Mouse (Mus musculus) thymus, adult 2 months (tissue): ENCODE data around the gene Prtn3. TPM values are rescaled to one million over a fixed set of nuclear protein-coding genes. Genes with fewer than 3 reads are reported as not detected.

Experiments
- DNase-seq: peaks from one replicate; pipeline ENCODE4 v3.0.0; 2021
- H3K27ac ChIP-seq: fragments of 200-500 bp; 2 replicates; pipeline ENCODE4 v1.5.1; 2012; ENCODE audit warnings: low read length, control low read depth; ENCODE audit not compliant: control insufficient read depth, insufficient read depth
- H3K27me3 ChIP-seq: fragments of 200-500 bp; 2 replicates; pipeline ENCODE4 v1.6.1; 2012; ENCODE audit warnings: mild to moderate bottlenecking, low read length, moderate library complexity, mixed read lengths; ENCODE audit not compliant: control insufficient read depth, insufficient read depth
- H3K36me3 ChIP-seq: fragments of 200-500 bp; 2 replicates; pipeline ENCODE4 v1.6.1; 2012; ENCODE audit warnings: mild to moderate bottlenecking, low read length, moderate library complexity; ENCODE audit not compliant: control insufficient read depth, insufficient read depth
- H3K4me1 ChIP-seq: fragments of 200-500 bp; replicated peaks from 2 replicates; pipeline ENCODE4 v1.6.1; 2012; ENCODE audit warnings: low read length; ENCODE audit not compliant: control insufficient read depth, insufficient read depth
- H3K4me3 ChIP-seq: fragments of 200-500 bp; 2 replicates; pipeline ENCODE4 v1.5.1; 2012; ENCODE audit warnings: mild to moderate bottlenecking, low read length, control low read depth, moderate library complexity; ENCODE audit not compliant: control insufficient read depth, insufficient read depth
- CTCF ChIP-seq: fragments of 200-500 bp; IDR thresholded peaks from 2 replicates; pipeline ENCODE4 v1.5.1; 2012; ENCODE audit warnings: mild to moderate bottlenecking, control low read depth, low read length, moderate library complexity, borderline replicate concordance; ENCODE audit not compliant: control insufficient read depth, poor library complexity, insufficient read depth; ENCODE audit errors: extremely low read depth
- POLR2A ChIP-seq: fragments of 200-500 bp; IDR thresholded peaks from 2 replicates; pipeline ENCODE4 v1.6.1; 2012; ENCODE audit warnings: mild to moderate bottlenecking, low read length, control low read depth, moderate library complexity; ENCODE audit not compliant: control insufficient read depth, poor library complexity, insufficient read depth; ENCODE audit errors: extremely low read depth
- WGBS: fragments of 180-500 bp; shearing (Covaris S2); methylation state at CpG from one replicate; pipeline ENCODE4 v1.1.7; 2018; 5-methylcytosine and 5-hydroxymethylcytosine counted together
- polyA plus RNA-seq: library from polyadenylated mRNA; depleted of rRNA; stranded (reverse); fragments of >200 nt; gene quantifications from 2 replicates; pipeline ENCODE4 v1.2.3, GENCODE M21; 2012

The Prtn3 gene
- polyA plus RNA-seq, 1 experiment, result 5.3 TPM

- WGBS, result under 1% methylated on average over 83 of the region's 83 CpGs
- Histone ChIP-seq H3K4me3 (peak overlapping the region; percentile 90), H3K36me3 (peaks cover 25% of the 10 kb centered on the region), H3K4me1 (peaks cover 67% of the 10 kb centered on the region), H3K27me3 (no peaks in the 10 kb centered on the region), H3K27ac (peak overlapping the region; percentile 95)
- DNase-seq, result peak; percentile 82
- no peak for TF ChIP-seq CTCF
- peak; percentile 34 for TF ChIP-seq POLR2A
These were observed 19.3 kb upstream of the Prtn3 start for GRCm38 (mm10) chr10:79854801-79855541.

- peaks cover 32% of the 10 kb centered on the region for H3K36me3 ChIP-seq
- peak overlapping the region; percentile 95 for H3K27ac ChIP-seq
- peak; percentile 34 for DNase-seq
- TF ChIP-seq POLR2A, result no peak
- no peak for TF ChIP-seq CTCF
- WGBS, result under 1% methylated on average over 10 of the region's 10 CpGs
- no peaks in the 10 kb centered on the region for H3K27me3 ChIP-seq
- H3K4me1 ChIP-seq, result peaks cover 60% of the 10 kb centered on the region
- H3K4me3 ChIP-seq, result peak overlapping the region; percentile 90
These were observed 18.6 kb upstream of the Prtn3 start for GRCm38 (mm10) chr10:79855558-79856184.

DNA sequence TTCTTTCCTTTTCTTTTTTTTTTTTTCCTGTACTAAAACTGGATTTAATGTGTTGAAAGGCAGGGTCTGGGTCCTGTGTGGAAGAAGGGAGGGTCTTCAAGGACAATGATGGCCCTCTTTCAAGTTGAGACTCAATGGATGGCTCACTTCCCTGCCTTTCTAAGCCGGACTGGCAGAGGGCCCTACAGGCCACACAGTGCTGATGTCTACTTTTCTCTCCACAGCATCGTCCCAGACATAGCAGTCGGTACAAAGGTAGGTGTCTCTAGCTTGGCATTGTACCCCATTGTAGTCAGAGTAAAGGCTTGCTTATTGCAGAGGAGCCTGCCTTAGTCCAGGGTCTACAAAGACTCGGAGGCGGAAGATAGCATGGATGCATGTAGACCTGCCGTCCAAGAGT, 18.0 kb upstream of the Prtn3 start:
- no peaks in the 10 kb centered on the region for H3K27me3 ChIP-seq
- TF ChIP-seq POLR2A (no peak), CTCF (no peak)
- H3K4me3 ChIP-seq, result peak overlapping the region; percentile 90
- H3K27ac ChIP-seq, result no peak overlapping the region
- 17% methylated on average over 6 of the region's 6 CpGs for WGBS
- DNase-seq, result no peak
- H3K4me1 ChIP-seq, result peaks cover 54% of the 10 kb centered on the region
- H3K36me3 ChIP-seq, result peaks cover 38% of the 10 kb centered on the region

DNA sequence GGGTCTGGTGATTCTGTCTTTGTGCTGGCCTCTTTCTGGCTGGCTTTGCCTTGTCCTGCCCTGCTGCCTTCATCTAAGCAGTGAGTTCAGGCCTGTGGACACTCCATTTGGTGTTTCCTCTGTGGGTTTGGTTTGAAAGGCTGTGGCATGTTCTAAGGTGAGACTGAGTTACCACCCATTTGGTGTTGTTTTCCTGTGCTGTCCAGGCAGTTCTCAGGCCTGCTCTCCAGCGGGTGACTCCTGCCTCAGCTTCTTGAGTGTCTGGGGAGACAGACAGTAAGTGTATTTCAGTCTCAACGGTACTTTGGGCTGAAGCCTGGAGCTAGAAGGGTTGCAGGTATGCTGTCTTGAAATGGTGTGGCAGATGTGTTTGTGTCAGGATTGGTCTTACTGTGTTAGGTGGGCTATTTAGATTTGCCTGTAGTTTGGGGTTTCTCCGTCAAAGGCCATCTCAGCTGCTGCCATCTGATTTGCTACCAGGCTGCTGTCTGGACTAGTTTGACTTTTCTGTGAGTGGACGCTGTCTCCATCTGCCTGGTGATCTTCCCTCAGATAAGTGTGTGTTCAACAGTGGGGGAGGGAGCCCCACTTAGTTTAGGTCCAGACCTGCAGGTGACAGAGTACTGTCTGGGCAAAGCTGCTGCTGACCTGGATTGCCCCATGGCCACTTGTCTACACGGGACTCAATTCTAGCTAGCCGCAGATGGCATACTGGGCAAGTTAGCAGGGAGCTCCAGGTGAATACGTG, 17.4 kb upstream of the Prtn3 start:
- TF ChIP-seq CTCF (no peak), POLR2A (no peak)
- peak overlapping the region; percentile 90 for H3K4me3 ChIP-seq
- peaks cover 48% of the 10 kb centered on the region for H3K4me1 ChIP-seq
- H3K27me3 ChIP-seq, result no peaks in the 10 kb centered on the region
- peak overlapping the region; percentile 7; the same call in 1 of the 2 replicates for H3K27ac ChIP-seq
- no peak for DNase-seq
- H3K36me3 ChIP-seq, result peaks cover 44% of the 10 kb centered on the region
- WGBS, result 13% methylated on average over 7 of the region's 7 CpGs

- DNase-seq, result peak; percentile 43
- Histone ChIP-seq H3K36me3 (peaks cover 50% of the 10 kb centered on the region), H3K4me3 (peak overlapping the region; percentile 24), H3K4me1 (peaks cover 42% of the 10 kb centered on the region), H3K27ac (peak overlapping the region; percentile 7; the same call in 1 of the 2 replicates), H3K27me3 (no peaks in the 10 kb centered on the region)
- WGBS, result 4% methylated on average over 4 of the region's 4 CpGs
- TF ChIP-seq POLR2A, result no peak
- no peak for TF ChIP-seq CTCF
These were observed 16.8 kb upstream of the Prtn3 start for GRCm38 (mm10) chr10:79857452-79857811.

- H3K36me3 ChIP-seq, result peaks cover 55% of the 10 kb centered on the region
- H3K4me3 ChIP-seq, result no peak overlapping the region
- H3K27ac ChIP-seq, result no peak overlapping the region
- no peaks in the 10 kb centered on the region for H3K27me3 ChIP-seq
- TF ChIP-seq POLR2A (no peak), CTCF (no peak)
- no peak for DNase-seq
- peaks cover 38% of the 10 kb centered on the region for H3K4me1 ChIP-seq
- WGBS, result 91% methylated on average over 2 of the region's 2 CpGs
These were observed 16.4 kb upstream of the Prtn3 start for GRCm38 (mm10) chr10:79857894-79858293.
